Mouse (Mus musculus): ENCODE measurements around the gene Chd4.

- TF ChIP-seq CTCF (IDR thresholded peaks at IDR 0.05; ENCODE audit: control insufficient read depth, insufficient read depth, insufficient read length) (no peak), FOSL1 (IDR thresholded peaks at IDR 0.05; ENCODE audit: insufficient read depth, low read length, poor library complexity, severe bottlenecking) (no peak)
Observed at GRCm38 (mm10) chr6:125112553-125112952, 16.8 kb downstream of the Chd4 start.

Data from C2C12 (cell line).